Mouse (Mus musculus): Measurements from ENCODE around the gene Cacnb4.

Gene Cacnb4

GRCm38 (mm10) chr2:52670733-52671132 lies 5.9 kb downstream of the Cacnb4 start:
- ChIA-PET CTCF (no interaction called here), POLR2A (no interaction called here)

- CTCF ChIA-PET, result interaction anchor here in 2 of 4 experiments (0.6 to 1.0 kb wide), 2 partner anchors 36 to 65 kb away, joined by 3 read pairs; no protein-coding TSS in a partner anchor
- POLR2A ChIA-PET, result interaction anchor here in 2 of 4 experiments (0.6 to 1.4 kb wide), 5 partner anchors 9 to 428 kb away, joined by 3 to 6 read pairs (median 5); no protein-coding TSS in a partner anchor
Observed at GRCm38 (mm10) chr2:52668480-52668879, 8.2 kb downstream of the Cacnb4 start.

DNA sequence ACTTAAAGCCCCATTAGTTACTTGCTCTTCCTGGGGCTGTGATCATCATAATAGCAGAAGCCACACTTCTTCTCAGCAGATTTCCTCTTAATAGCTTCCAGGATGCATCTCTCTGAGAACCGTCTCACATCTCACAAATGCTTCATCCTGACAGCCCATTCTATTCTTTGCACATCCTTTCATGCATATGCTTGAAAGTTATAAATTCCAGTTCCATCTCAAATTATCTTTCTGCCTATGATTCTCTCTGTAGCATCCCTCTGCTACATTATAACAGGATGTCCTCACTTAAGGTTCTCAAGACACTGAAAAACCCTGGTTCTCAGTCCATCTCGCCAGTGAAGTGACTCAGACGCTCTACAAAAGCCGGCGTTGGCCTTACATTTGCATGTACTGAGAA lies 19.9 kb downstream of the Cacnb4 start:
- POLR2A ChIA-PET, result interaction anchor here in 1 of 4 experiments (1.5 kb wide), 1 partner anchor 11 kb away, joined by 5 read pairs; no protein-coding TSS in a partner anchor
- CTCF ChIA-PET, result no interaction called here

DNA sequence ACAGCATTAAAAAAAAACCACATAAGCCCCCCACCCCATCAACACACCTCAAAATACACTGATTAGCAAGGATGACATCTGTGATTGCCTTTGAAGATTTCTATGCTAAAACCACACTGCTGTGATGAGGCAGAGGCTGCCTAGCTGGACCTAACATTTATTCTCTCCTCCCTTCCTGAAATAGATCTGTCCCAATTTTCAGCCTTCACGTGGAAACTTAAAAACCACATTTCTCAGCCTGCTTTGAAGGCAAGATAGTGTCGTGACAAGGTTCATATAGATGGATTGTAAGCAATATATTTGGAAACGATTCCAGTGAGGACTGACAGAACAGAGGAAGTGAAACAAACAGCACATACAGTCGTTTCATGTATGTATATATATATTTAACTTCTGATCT lies 22.1 kb downstream of the Cacnb4 start:
- CTCF ChIA-PET, result interaction anchor here in 1 of 4 experiments (0.6 kb wide), 1 partner anchor 64 kb away, joined by 4 read pairs; no protein-coding TSS in a partner anchor
- POLR2A ChIA-PET, result no interaction called here

- ChIA-PET CTCF (no interaction called here), POLR2A (interaction anchor here in 1 of 4 experiments (0.6 kb wide), 1 partner anchor 154 kb away, joined by 3 read pairs; no protein-coding TSS in a partner anchor)
Observed at GRCm38 (mm10) chr2:52651547-52651946, 25.1 kb downstream of the Cacnb4 start.

GRCm38 (mm10) chr2:52647255-52647998 lies 29.2 kb downstream of the Cacnb4 start:
- ChIA-PET POLR2A (interaction anchor here in 1 of 4 experiments (0.6 kb wide), 1 partner anchor 159 kb away, joined by 3 read pairs; no protein-coding TSS in a partner anchor), CTCF (interaction anchor here in 1 of 4 experiments (0.7 kb wide), 1 partner anchor 15 kb away, joined by 3 read pairs; no protein-coding TSS in a partner anchor)

DNA sequence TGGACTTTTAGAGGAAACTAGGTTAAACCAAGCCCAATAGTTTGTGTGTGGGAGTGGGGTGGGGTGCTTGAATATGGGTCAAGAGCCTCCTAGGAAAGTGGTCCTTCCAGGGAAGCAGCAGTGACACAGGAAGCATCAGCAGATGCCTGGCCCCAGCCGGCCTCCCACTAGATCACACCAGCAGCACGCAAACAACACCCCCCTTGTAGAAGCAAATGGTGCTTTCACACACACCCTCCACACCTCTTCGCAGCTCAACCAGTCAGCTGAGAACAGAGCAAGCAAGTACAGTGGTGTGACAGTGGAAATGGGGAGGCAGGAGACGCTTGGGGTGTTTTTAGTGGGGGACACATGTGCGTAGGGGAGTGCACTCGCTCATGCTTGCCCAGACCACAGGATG lies 33.0 kb downstream of the Cacnb4 start:
- CTCF ChIA-PET, result interaction anchor here in 1 of 4 experiments (1.7 kb wide), 1 partner anchor 11 kb away, joined by 8 read pairs; no protein-coding TSS in a partner anchor

DNA sequence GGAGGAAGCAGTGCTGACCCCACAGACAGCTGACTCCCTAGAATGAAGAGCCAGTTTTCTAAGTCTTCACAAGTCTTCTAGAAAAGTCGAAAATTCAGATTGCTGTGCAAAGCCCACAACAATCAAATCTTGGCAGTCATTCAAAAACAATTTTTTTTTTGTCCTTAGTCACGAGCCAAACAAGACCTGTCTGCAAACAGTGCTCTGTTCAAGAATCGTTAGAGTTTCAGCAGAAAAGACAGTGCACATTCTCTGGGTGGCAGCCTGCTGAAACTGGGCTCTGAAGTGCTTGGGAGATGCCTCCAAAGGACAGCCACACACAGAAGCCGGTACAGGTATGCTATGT lies 37.1 kb downstream of the Cacnb4 start:
- CTCF ChIA-PET, result interaction anchor here in 1 of 4 experiments (1.0 kb wide), 1 partner anchor 27 kb away, joined by 3 read pairs; no protein-coding TSS in a partner anchor
- POLR2A ChIA-PET, result interaction anchor here in 1 of 4 experiments (0.7 kb wide), 1 partner anchor 35 kb away, joined by 3 read pairs; no protein-coding TSS in a partner anchor

More for the DNA sequence above, 33.0 kb downstream of the Cacnb4 start:
- POLR2A ChIA-PET, result no interaction called here

- CTCF ChIA-PET, result no interaction called here
- POLR2A ChIA-PET, result interaction anchor here in 1 of 4 experiments (0.7 to 1.1 kb wide), 2 partner anchors 35 to 103 kb away, joined by 3 read pairs; partner anchors contain the start of gene Stam2
Observed at GRCm38 (mm10) chr2:52638857-52639529, 37.6 kb downstream of the Cacnb4 start.

GRCm38 (mm10) chr2:52638226-52638625 lies 38.4 kb downstream of the Cacnb4 start:
- ChIA-PET CTCF (interaction anchor here in 1 of 4 experiments (0.5 kb wide), 1 partner anchor 31 kb away, joined by 4 read pairs; no protein-coding TSS in a partner anchor), POLR2A (interaction anchor here in 1 of 4 experiments (0.6 to 1.1 kb wide), 2 partner anchors 104 to 553 kb away, joined by 3 to 4 read pairs; partner anchors contain the start of genes Prpf40a and Stam2)

GRCm38 (mm10) chr2:52636051-52636450 lies 40.6 kb downstream of the Cacnb4 start:
- CTCF ChIA-PET, result interaction anchor here in 1 of 4 experiments (0.5 kb wide), 1 partner anchor 13 kb away, joined by 5 read pairs; no protein-coding TSS in a partner anchor

DNA sequence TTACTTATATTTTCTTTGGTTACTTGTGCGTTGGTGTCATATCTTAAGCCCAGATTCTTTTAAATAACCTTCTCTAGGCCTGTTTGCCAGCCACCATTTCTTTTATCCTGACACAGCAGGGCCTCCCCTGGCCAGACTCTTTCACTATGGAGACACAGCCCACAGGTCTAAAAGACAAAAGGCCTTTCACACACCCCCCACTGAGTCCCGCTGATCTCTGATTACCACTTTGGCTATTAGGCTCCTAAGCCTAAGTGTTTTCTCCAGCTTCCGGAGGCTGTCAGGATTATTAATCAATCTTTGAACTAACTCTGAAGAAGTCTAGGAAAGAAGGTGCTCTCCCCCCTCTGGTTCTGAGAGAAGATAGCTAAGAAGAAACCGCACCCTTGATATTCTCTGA lies 41.3 kb downstream of the Cacnb4 start:
- ChIA-PET POLR2A (interaction anchor here in 2 of 4 experiments (0.8 to 1.6 kb wide), 3 partner anchors 10 to 107 kb away, joined by 3 to 6 read pairs (median 5); partner anchors contain the start of gene Stam2 (in 2 of the 2)), CTCF (interaction anchor here in 1 of 4 experiments (0.6 kb wide), 1 partner anchor 805 kb away, joined by 6 read pairs; no protein-coding TSS in a partner anchor)

More at GRCm38 (mm10) chr2:52636051-52636450, 40.6 kb downstream of the Cacnb4 start:
- POLR2A ChIA-PET, result interaction anchor here in 2 of 4 experiments (0.8 to 1.3 kb wide), 2 partner anchors 106 kb away, joined by 3 to 6 read pairs; partner anchors contain the start of gene Stam2 (in 2 of the 2)

DNA sequence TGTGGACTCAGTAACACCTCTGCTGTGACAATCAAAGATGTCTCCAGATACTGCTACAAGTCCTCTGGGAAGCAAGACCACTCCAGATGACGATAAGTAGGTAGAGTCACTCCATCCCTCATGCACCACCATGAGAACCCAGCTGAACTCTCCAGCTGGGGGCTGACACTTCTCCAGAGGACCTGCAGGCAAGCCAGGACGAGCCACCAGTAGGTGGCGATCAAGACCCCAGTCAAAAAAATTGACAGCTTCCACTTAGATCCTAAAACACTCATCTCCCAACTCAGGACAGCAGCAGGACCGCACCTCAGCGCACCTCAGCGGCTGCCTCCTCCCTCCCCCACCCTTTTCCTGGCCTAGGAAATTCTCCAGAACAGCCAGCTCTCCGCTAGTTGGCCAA lies 43.8 kb downstream of the Cacnb4 start:
- ChIA-PET POLR2A (interaction anchor here in 3 of 4 experiments (0.7 to 1.9 kb wide), 9 partner anchors 14 to 561 kb away, joined by 3 to 8 read pairs (median 4); partner anchors contain the start of gene Stam2 (in 2 of the 3)), CTCF (interaction anchor here (0.5 to 1.9 kb wide), 37 partner anchors 8 to 1453 kb away, joined by 3 to 8 read pairs (median 3); partner anchors contain the start of genes Stam2 (in 2 of the 4), Cacnb4 (in 1 of the 4) and Rprm (in 1 of the 4))

GRCm38 (mm10) chr2:52628186-52628585 lies 48.4 kb downstream of the Cacnb4 start:
- ChIA-PET POLR2A (interaction anchor here in 1 of 4 experiments (0.5 kb wide), 1 partner anchor 530 kb away, joined by 3 read pairs; no protein-coding TSS in a partner anchor), CTCF (no interaction called here)

GRCm38 (mm10) chr2:52626266-52626665 lies 50.4 kb downstream of the Cacnb4 start:
- ChIA-PET POLR2A (interaction anchor here in 1 of 4 experiments (1.1 to 1.5 kb wide), 2 partner anchors 8 to 67 kb away, joined by 3 to 5 read pairs; no protein-coding TSS in a partner anchor), CTCF (no interaction called here)

- POLR2A ChIA-PET, result interaction anchor here in 1 of 4 experiments (1.1 to 1.5 kb wide), 2 partner anchors 9 to 67 kb away, joined by 3 to 5 read pairs; no protein-coding TSS in a partner anchor
Observed at GRCm38 (mm10) chr2:52625731-52626130, 50.9 kb downstream of the Cacnb4 start.

DNA sequence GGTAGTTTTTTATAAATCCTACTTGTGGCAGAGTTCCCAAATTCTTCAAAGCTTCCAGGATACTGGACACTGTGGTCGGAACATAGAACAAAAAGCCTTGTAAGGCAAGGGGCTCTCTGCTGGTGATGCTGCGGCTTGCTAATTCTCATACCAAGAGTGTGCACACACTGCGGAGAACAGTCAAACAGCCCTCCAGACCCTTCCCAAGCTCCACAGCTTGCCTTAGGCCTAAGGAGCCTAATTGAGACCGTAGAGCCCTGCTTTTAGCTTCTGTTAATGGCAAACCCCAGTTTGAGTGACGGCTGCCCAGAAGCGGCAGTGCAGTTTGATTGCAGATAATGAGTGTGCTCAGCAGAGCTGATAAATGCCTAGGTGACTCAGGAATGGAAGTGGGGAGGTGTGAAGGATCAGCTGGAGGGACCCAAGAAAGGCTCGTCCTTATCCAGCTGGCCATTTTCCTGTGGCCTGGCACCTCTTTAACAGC lies 52.7 kb downstream of the Cacnb4 start:
- ChIA-PET POLR2A (interaction anchor here in 2 of 4 experiments (0.6 to 0.7 kb wide), 2 partner anchors 9 to 12 kb away, joined by 5 read pairs; no protein-coding TSS in a partner anchor), CTCF (interaction anchor here in 3 of 4 experiments (0.5 to 1.8 kb wide), 5 partner anchors 9 to 21 kb away, joined by 3 to 6 read pairs (median 5); no protein-coding TSS in a partner anchor)

More at GRCm38 (mm10) chr2:52625731-52626130, 50.9 kb downstream of the Cacnb4 start:
- CTCF ChIA-PET, result interaction anchor here in 2 of 4 experiments (0.5 to 0.6 kb wide), 2 partner anchors 12 to 550 kb away, joined by 3 to 4 read pairs; no protein-coding TSS in a partner anchor

GRCm38 (mm10) chr2:52623461-52623860 lies 53.2 kb downstream of the Cacnb4 start:
- ChIA-PET POLR2A (interaction anchor here in 1 of 4 experiments (0.6 kb wide), 1 partner anchor 8 kb away, joined by 5 read pairs; no protein-coding TSS in a partner anchor), CTCF (interaction anchor here in 3 of 4 experiments (0.6 to 1.8 kb wide), 5 partner anchors 9 to 444 kb away, joined by 3 to 6 read pairs (median 5); no protein-coding TSS in a partner anchor)
